Mouse (Mus musculus): ENCODE data around the gene Ddt.

GRCm38 (mm10) chr10:75743369-75743768 lies 29.8 kb downstream of the Ddt start:
- no peak for TF ChIP-seq CTCF (IDR thresholded peaks at IDR 0.05; ENCODE audit: low read depth, low read length)
- TF ChIP-seq GATA1 (IDR thresholded peaks at IDR 0.05; ENCODE audit: borderline replicate concordance, low read length): no peak
- TF ChIP-seq TAL1 (conservative IDR thresholded peaks at IDR 0.05; ENCODE audit: low read depth, low read length): no peak
- TF ChIP-seq POLR2AphosphoS5 (IDR thresholded peaks at IDR 0.05; ENCODE audit: insufficient replicate concordance, low read depth, low read length): no peak
